Mouse (Mus musculus) CD4-positive, CD25-positive, alpha-beta regulatory T cell, adult 4 months (primary cell): Measurements from ENCODE around the gene Nrap. TPM values are rescaled to one million over a fixed set of nuclear protein-coding genes. Genes with fewer than 3 reads are reported as not detected.
"Not testable (repeated sequence)": the region's sequence is repeated elsewhere in the genome, so short reads cannot be mapped to it uniquely, and the experiment has no call there.

ENCODE experiments used
- ATAC-seq: one replicate; pipeline ENCODE4 v1.8.0; 2017
- polyA plus RNA-seq, 2 experiments: library from polyadenylated mRNA; unstranded; fragments of 100-300 nt; shearing (Covaris generic); gene quantifications; one replicate each; pipeline ENCODE4 v1.2.1; 2017

Gene Nrap
- polyA plus RNA-seq, 2 experiments from 2014 or later: 0.15 TPM; not detected in 1

GRCm38 (mm10) chr19:56364563-56364962, 25.3 kb downstream of the Nrap start:
- ATAC-seq: no peak

- ATAC-seq: no peak
These were observed 25.9 kb downstream of the Nrap start for GRCm38 (mm10) chr19:56363721-56364460.

GRCm38 (mm10) chr19:56358890-56359289, 30.9 kb downstream of the Nrap start:
- ATAC-seq: no peak

GRCm38 (mm10) chr19:56357374-56357708, 32.5 kb downstream of the Nrap start:
- not testable (repeated sequence) for ATAC-seq

GRCm38 (mm10) chr19:56356480-56357373, 33.1 kb downstream of the Nrap start:
- ATAC-seq: no peak

GRCm38 (mm10) chr19:56355201-56355600, 34.6 kb downstream of the Nrap start:
- no peak for ATAC-seq

- no peak for ATAC-seq
These were observed 36.1 kb downstream of the Nrap start for GRCm38 (mm10) chr19:56353689-56354088.

GRCm38 (mm10) chr19:56349295-56349694, 40.5 kb downstream of the Nrap start:
- ATAC-seq: no peak

- ATAC-seq: no peak
These were observed 43.1 kb downstream of the Nrap start for GRCm38 (mm10) chr19:56346750-56347149.

GRCm38 (mm10) chr19:56346016-56346415, 43.8 kb downstream of the Nrap start:
- ATAC-seq: no peak

GRCm38 (mm10) chr19:56343869-56344563, 45.8 kb downstream of the Nrap start:
- ATAC-seq: no peak

- no peak for ATAC-seq
These were observed 47.8 kb downstream of the Nrap start for GRCm38 (mm10) chr19:56342006-56342405.

GRCm38 (mm10) chr19:56336826-56337225, 53.0 kb downstream of the Nrap start:
- ATAC-seq: no peak

GRCm38 (mm10) chr19:56336321-56336720, 53.5 kb downstream of the Nrap start:
- no peak for ATAC-seq

- ATAC-seq: no peak
These were observed 63.5 kb downstream of the Nrap start for GRCm38 (mm10) chr19:56326243-56326855.

- ATAC-seq: no peak
These were observed 64.2 kb downstream of the Nrap start for GRCm38 (mm10) chr19:56325676-56326075.

- no peak for ATAC-seq
These were observed 68.4 kb downstream of the Nrap start for GRCm38 (mm10) chr19:56321303-56321920.

GRCm38 (mm10) chr19:56320186-56320860, 69.5 kb downstream of the Nrap start:
- ATAC-seq: peak; percentile 99

GRCm38 (mm10) chr19:56319629-56320028, 70.2 kb downstream of the Nrap start:
- ATAC-seq: no peak

- no peak for ATAC-seq
These were observed 70.6 kb downstream of the Nrap start for GRCm38 (mm10) chr19:56319219-56319618.

GRCm38 (mm10) chr19:56316531-56316930, 73.3 kb downstream of the Nrap start:
- no peak for ATAC-seq

- ATAC-seq: no peak
These were observed 89.0 kb downstream of the Nrap start for GRCm38 (mm10) chr19:56300835-56301234.
